Mouse (Mus musculus) embryonic facial prominence, embryonic 15.5 days (tissue): ENCODE data around the gene Nkx6-2. TPM values are rescaled to one million over a fixed set of nuclear protein-coding genes. Genes with fewer than 3 reads are reported as not detected.

Experiments used
- ATAC-seq: fragments of 200-750 bp; cut with Nextera tagmentation; 2 replicates; pipeline ENCODE4 v1.8.0; 2017; ENCODE audit warnings: low read depth, moderate TSS enrichment; ENCODE audit not compliant: insufficient number of reproducible peaks, low FRiP score, low TSS enrichment
- H3K27ac ChIP-seq: fragments of 300-500 bp; sonication (generic); replicated peaks from 2 replicates; pipeline ENCODE4 v1.5.1; 2015; ENCODE audit warnings: mild to moderate bottlenecking, inconsistent platforms
- H3K27me3 ChIP-seq: fragments of 300-500 bp; sonication (generic); 2 replicates; pipeline ENCODE4 v1.6.1; 2015; ENCODE audit warnings: inconsistent platforms
- H3K36me3 ChIP-seq: fragments of 300-500 bp; sonication (generic); 2 replicates; pipeline ENCODE4 v1.6.1; 2015; ENCODE audit warnings: mild to moderate bottlenecking, inconsistent platforms
- H3K4me1 ChIP-seq: fragments of 300-500 bp; sonication (generic); 2 replicates; pipeline ENCODE4 v1.6.1; 2015; ENCODE audit warnings: inconsistent platforms
- H3K4me2 ChIP-seq: fragments of 300-500 bp; sonication (generic); replicated peaks from 2 replicates; pipeline ENCODE4 v1.6.1; 2015; ENCODE audit warnings: mild to moderate bottlenecking, inconsistent platforms
- H3K4me3 ChIP-seq: fragments of 300-500 bp; sonication (generic); replicated peaks from 2 replicates; pipeline ENCODE4 v1.5.1; 2015; ENCODE audit warnings: mild to moderate bottlenecking, inconsistent platforms
- H3K9ac ChIP-seq: fragments of 300-500 bp; sonication (generic); 2 replicates; pipeline ENCODE4 v1.6.1; 2015; ENCODE audit warnings: inconsistent platforms
- H3K9me3 ChIP-seq: fragments of 300-500 bp; sonication (generic); replicated peaks from 2 replicates; pipeline ENCODE4 v1.6.1; 2016; ENCODE audit warnings: inconsistent platforms
- WGBS: fragments of 180-500 bp; shearing (Covaris S2); methylation state at CpG from one replicate; pipeline ENCODE4 v1.1.7; 2015; 5-methylcytosine and 5-hydroxymethylcytosine counted together
- polyA plus RNA-seq: library from polyadenylated mRNA; unstranded; fragments of >200 nt; fragmentation: Nextera tagmentation; extraction: Ambion mirVana; gene quantifications from 2 replicates; pipeline ENCODE4 v1.2.1, GENCODE M21; 2015

Gene Nkx6-2
- polyA plus RNA-seq, 1 experiment from 2014 or later = not detected

DNA sequence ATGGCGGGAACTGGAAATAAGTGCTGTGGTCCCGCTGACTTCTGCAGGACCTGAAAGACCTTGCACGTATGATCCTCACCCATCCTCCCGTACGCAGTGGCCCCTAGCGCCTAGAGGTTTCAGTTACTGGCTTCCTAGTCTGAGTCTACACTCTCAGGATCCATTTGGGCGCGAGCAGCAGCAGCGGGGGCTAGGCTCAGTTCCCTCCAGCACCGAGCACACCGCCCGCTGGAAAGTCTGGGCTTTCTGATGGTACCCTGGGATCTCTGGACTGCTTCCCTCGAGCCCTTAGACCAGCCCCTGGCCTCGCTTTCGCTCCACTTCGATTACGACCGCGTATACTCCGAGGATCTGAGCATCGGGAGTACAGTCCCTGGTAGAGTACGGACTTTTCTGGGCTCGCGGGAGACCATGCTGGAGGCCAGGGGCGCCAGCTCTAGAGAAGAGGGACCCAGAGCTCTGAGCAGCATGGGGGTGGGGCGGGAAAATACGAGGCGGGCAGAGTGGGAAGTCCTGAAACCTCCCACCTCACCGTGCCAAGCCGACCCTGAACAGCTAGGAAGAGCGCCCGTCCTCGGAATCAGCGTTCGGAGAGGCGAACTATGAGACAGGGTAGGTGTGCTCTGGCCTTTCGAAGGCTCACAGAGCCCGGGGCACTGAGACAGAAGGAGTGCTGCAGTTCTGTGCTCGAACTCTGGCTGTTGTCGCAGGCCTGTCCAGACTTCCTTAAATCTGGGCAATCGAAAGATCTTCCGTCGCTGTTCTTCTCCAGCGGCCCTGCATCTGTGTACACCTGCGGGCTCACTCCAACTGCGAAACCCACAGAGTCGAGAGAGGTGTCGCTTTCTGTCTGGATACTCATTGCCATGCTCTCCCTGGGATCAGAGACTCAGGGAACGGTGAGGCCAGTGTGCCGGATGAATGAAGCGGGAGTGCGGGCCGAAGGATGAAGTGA lies 1.9 kb upstream of the Nkx6-2 start:
- H3K36me3 ChIP-seq = no peaks in the 10 kb centered on the region
- H3K4me3 ChIP-seq = peak overlapping the region; percentile 12; the same call in 1 of the 2 replicates
- peaks cover 44% of the 10 kb centered on the region for H3K4me1 ChIP-seq
- H3K27me3 ChIP-seq = peaks cover 98% of the 10 kb centered on the region
- no peak overlapping the region for H3K27ac ChIP-seq
- peak overlapping the region; percentile 23 for H3K4me2 ChIP-seq
- 2% methylated on average over 53 of the region's 53 CpGs for WGBS
- no peak overlapping the region for H3K9ac ChIP-seq
- no peaks in the 10 kb centered on the region for H3K9me3 ChIP-seq
- no peak for ATAC-seq

DNA sequence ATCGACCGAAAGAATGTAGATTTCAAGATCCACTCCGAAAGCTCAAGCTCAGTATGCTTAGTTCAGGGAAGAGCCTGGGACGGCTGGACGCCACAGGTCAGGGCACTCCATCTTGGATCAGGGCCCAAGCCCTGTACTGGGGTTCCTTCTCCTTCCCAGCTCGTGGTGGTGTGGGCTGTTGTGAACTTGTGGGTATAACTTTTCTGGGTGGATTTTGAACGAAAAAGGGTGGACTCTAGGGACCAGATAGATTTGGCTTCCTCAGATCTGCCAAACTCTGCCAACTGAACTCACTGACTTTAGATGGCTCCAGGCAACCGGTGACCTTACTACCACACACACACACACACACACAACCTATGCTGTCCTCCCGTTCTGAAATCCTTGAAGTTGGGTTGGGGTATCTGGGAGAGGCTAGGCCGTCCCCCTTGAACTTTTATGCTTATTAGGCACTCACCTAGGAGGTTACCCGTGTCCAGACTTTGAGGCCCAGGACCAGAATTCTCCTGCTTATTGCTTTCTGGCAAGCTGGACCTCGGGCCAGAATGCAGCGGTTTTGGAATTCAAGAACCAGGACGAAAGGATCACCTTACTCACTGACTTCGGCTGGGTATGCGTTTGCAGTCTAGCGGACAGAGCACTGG lies 619 bp upstream of the Nkx6-2 start:
- 12% methylated on average over 17 of the region's 17 CpGs for WGBS
- ATAC-seq = no peak
- H3K4me1 ChIP-seq = peaks cover 44% of the 10 kb centered on the region
- H3K36me3 ChIP-seq = peaks cover 12% of the 10 kb centered on the region
- peaks cover 98% of the 10 kb centered on the region for H3K27me3 ChIP-seq
- H3K4me2 ChIP-seq = no peak overlapping the region; the same call in 1 of the 2 replicates
- no peaks in the 10 kb centered on the region for H3K9me3 ChIP-seq
- H3K27ac ChIP-seq = no peak overlapping the region
- H3K4me3 ChIP-seq = no peak overlapping the region
- H3K9ac ChIP-seq = no peak overlapping the region

DNA sequence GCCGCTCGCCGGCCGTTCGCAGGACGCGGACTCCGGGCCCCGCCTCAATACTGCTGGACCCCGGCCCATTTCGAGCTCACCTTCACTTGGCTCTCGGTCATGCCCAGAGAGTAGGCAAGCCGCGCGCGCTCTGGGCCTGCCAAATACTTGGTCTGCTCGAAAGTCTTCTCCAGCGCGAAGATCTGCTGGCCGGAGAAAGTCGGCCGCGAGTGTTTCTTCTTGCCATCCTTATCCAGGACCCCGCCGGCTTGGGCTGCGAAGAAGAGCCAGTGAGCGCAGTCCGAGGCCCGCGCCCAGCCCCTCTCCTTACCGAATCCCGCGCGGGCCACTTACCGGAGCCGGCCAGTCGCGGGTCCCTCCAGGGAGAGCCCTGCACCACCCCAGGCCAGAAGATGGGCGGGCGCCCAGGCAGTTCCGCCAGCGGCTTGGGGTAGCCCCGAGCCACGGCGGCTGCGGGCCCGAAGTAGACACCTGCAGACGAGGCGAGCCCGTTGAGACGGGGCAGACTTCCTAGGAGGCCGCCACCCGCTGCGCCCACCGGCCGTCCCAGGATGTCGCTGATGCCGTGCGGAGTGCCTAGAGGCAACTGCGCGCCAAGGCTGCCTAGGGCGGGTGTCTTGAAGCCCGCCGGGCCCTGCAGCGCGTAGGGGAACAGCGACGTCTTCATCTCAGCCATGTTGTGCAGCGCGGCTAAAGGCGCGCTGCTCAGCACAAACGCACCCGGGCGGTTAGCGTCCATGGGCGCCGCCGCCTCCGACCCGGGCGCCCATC lies 611 bp downstream of the Nkx6-2 start:
- Histone ChIP-seq H3K4me3 (peak overlapping the region; percentile 35), H3K36me3 (peaks cover 22% of the 10 kb centered on the region), H3K9ac (no peak overlapping the region), H3K9me3 (no peaks in the 10 kb centered on the region), H3K4me1 (peaks cover 44% of the 10 kb centered on the region), H3K27me3 (peaks cover 99% of the 10 kb centered on the region), H3K27ac (no peak overlapping the region), H3K4me2 (peak overlapping the region; percentile 55)
- ATAC-seq = peak; percentile 20; the same call in 1 of the 2 replicates
- WGBS = under 1% methylated on average over 82 of the region's 82 CpGs

DNA sequence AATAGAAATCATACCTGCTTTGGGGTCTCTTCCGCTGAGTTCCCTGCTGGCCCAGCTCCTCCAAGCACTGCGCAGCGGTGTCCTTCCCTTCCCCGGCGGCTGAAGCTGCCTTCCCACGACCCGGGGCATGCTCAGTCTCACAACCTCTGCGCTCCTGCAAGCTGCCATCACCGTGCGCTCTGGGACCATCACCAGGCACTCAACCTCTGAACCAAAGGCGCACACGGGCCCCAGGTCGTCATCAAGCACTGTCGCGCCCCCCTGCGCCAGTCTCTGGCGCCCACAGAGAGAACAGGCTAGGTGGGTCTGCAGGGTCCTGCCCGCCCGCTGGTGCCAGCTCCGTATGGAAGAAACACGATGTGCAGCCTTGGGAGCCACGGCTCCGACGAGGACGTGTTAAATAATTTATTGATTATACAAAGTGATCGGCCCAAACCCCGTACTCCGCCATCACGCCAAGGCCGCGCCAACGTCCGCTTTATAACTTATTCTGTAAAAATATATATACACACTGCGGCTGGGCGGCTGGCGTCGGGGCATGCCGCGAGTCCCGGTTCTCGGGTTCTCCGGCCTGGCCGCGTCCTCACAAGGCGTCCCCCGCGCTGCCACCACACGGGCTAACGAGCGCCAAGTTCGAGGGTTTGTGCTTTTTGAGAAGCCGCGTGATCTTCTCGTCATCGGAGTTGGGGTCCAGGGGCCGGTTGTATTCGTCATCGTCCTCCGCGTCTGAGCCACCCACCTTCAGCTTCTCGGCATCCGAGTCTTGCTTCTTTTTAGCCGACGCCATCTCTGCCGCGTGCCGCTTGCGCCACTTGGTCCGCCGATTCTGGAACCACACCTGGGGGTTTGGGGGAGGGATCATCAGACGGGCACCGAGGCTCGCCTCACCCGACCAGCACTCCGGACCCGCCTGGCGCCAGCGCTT lies 1.5 kb downstream of the Nkx6-2 start:
- H3K27ac ChIP-seq = no peak overlapping the region
- H3K36me3 ChIP-seq = peaks cover 22% of the 10 kb centered on the region
- H3K9ac ChIP-seq = no peak overlapping the region
- H3K9me3 ChIP-seq = no peaks in the 10 kb centered on the region
- peaks cover 92% of the 10 kb centered on the region for H3K27me3 ChIP-seq
- peak overlapping the region; percentile 35 for H3K4me3 ChIP-seq
- peaks cover 44% of the 10 kb centered on the region for H3K4me1 ChIP-seq
- H3K4me2 ChIP-seq = peak overlapping the region; percentile 55
- ATAC-seq = no peak
- 3% methylated on average over 78 of the region's 78 CpGs for WGBS

DNA sequence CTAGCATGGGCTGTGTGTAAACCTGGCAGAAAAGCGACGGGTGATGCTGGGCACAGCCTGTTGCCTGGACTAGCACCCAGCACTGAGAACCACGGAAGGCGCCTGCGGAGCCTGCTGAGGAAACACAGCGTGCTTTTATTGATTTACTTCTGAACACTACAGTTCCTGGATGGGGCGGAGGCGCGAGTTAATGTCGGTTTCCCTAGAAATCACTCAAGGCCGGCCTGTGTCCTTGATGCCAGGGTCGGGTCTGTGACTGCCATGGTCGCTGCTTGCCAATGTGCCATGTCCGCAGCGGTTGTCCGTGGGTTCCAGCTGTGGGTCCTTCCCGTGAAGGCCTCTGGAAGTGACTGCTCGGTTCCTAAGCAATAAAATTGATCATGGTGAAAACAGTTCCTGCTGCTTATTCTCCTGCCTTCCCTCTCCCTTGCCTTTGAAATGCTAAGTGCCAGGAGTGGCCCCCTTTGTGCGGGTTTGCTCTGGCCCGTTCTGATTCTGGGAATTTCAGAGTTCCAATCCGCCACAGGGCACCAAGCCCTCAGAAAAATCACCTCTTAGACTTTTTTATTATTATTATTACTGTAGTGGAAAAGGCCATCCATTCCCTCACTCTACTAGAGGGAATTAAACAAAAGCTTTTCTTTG lies 3.2 kb downstream of the Nkx6-2 start:
- ATAC-seq = no peak

DNA sequence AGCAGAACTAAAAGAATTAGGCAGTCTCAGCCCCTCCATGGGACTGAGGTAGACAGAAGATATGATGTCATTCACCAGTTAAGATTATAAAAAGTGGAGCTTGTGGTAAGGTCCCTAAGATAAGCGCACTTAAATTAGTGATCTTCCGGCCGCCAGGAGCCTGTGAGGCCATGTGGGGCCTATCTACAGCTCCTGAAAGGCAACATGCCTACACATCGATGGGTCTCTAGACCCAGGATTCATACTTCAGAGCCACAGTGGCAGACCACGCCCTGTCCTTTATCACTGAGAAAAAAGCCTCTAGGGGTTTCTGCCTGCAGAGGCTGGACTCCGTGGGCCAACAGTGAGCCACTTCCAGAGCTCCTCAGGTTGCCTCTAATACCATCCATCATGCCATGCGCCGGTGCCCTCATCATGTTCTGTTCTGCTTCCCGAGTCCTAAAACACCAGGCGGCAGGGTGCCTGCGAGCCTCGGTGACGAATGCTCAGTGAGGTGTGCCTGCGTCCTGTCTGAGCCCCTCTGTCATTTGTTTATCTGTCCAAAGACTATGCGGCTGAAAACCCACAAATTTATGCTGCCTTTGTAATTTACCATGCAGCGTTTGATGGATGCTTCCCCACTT lies 6.4 kb downstream of the Nkx6-2 start:
- WGBS = 84% methylated on average over 16 of the region's 16 CpGs
- Histone ChIP-seq H3K4me1 (peaks cover 5% of the 10 kb centered on the region), H3K36me3 (peaks cover 29% of the 10 kb centered on the region)

More for the DNA sequence above, 3.2 kb downstream of the Nkx6-2 start:
- no peak overlapping the region for H3K27ac ChIP-seq
- H3K4me1 ChIP-seq = peaks cover 32% of the 10 kb centered on the region
- peaks cover 75% of the 10 kb centered on the region for H3K27me3 ChIP-seq
- 75% methylated on average over 21 of the region's 21 CpGs for WGBS
- peaks cover 29% of the 10 kb centered on the region for H3K36me3 ChIP-seq
- H3K9me3 ChIP-seq = no peaks in the 10 kb centered on the region
- H3K4me3 ChIP-seq = no peak overlapping the region
- H3K9ac ChIP-seq = no peak overlapping the region
- H3K4me2 ChIP-seq = no peak overlapping the region

DNA sequence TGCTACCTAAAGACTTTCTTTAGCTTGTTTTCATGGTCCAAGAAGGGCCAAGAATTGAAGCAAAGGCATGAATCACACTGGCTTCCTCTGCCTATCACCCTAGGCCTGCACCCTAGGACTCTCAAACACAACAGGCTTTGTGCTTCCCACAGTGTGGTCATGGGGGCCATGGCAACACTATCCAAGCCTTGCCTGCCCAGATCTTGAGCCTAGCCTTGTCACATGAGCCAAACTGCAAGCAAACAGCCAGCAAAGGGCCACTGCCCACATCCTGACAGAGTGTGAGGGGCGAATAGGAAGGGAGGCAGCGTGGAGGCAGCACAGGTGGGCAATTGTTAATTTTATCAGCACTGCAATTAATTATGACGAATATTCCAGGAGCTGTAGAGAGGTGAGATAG lies 9.9 kb downstream of the Nkx6-2 start:
- no peak overlapping the region for H3K9ac ChIP-seq
- no peaks in the 10 kb centered on the region for H3K9me3 ChIP-seq
- H3K27me3 ChIP-seq = peaks cover 7% of the 10 kb centered on the region
- no peaks in the 10 kb centered on the region for H3K4me1 ChIP-seq
- peaks cover 14% of the 10 kb centered on the region for H3K36me3 ChIP-seq
- no peak for ATAC-seq
- H3K4me2 ChIP-seq = no peak overlapping the region
- H3K27ac ChIP-seq = no peak overlapping the region
- WGBS = 72% methylated on average over 3 of the region's 3 CpGs
- no peak overlapping the region for H3K4me3 ChIP-seq

More for the DNA sequence above, 6.4 kb downstream of the Nkx6-2 start:
- Histone ChIP-seq H3K27me3 (peaks cover 42% of the 10 kb centered on the region), H3K27ac (no peak overlapping the region), H3K4me2 (no peak overlapping the region), H3K4me3 (no peak overlapping the region), H3K9ac (no peak overlapping the region), H3K9me3 (no peaks in the 10 kb centered on the region)
- no peak for ATAC-seq

DNA sequence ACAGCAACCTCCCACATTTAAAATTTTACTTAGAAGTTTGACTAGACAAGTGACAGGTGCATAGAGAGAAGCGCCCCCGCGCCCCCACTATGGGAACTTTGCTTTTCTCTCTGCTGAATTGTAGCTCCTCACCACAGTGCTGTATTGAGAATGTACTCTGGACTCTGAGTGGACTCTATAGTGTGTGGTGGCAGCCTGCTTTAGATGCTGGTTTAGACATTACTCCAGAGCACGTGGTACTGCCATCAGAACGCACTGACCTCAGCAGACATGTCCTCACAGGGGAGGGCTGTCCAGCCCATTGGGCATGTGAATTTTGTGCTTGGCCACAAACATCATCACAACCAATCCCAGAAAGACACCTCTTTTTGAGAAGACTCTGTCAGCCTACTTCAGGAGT lies 11.8 kb downstream of the Nkx6-2 start:
- Histone ChIP-seq H3K4me3 (no peak overlapping the region), H3K4me1 (no peaks in the 10 kb centered on the region), H3K9me3 (no peaks in the 10 kb centered on the region), H3K27ac (no peak overlapping the region), H3K4me2 (no peak overlapping the region), H3K9ac (no peak overlapping the region), H3K36me3 (peaks cover 13% of the 10 kb centered on the region), H3K27me3 (no peaks in the 10 kb centered on the region)
- 96% methylated on average over 5 of the region's 5 CpGs for WGBS
- no peak for ATAC-seq

DNA sequence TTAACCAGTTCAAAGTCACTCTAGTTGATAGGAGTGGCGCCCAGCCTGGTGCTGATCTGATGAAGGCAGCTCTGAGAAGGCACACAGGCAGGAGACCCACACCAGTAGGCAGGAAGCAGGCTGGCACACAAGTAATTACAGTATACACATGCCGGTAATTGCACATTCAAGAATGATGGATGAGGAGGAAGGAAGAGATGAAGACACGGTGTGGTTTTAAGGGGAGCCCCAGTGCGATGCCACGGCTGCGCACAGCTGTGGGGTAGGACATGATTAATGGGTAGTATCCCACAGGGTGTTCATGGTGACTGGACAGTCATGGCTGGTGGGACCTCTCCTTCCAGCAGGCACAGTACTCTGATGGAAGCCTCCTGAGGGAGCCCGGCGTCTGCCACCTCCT lies 16.1 kb downstream of the Nkx6-2 start:
- 83% methylated on average over 8 of the region's 8 CpGs for WGBS
- peaks cover 7% of the 10 kb centered on the region; the same call in 1 of the 2 replicates for H3K36me3 ChIP-seq
- no peaks in the 10 kb centered on the region for H3K27me3 ChIP-seq
- H3K27ac ChIP-seq = no peak overlapping the region
- no peaks in the 10 kb centered on the region for H3K9me3 ChIP-seq
- no peaks in the 10 kb centered on the region for H3K4me1 ChIP-seq
- H3K4me2 ChIP-seq = no peak overlapping the region
- ATAC-seq = no peak
- no peak overlapping the region for H3K9ac ChIP-seq
- no peak overlapping the region for H3K4me3 ChIP-seq

DNA sequence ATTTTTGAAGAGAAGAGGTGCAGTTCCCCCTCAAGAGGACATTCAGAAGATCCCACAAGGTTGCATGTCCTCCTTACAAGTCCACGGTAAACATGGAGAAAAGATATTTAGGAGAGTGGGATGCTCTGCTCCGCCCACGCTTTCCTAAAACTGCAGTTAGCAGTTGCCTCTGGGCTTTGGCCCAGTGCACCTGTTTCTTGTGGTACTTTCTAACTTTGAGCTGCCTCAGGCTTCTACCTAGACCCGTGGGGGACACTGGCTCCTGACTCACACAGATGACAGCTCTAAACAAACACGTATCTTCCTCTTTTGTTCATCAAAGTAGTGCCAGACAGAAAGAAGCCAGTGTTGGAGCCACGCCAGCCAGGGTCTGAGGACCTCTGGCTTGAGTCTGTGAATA lies 16.6 kb downstream of the Nkx6-2 start:
- no peak overlapping the region for H3K4me3 ChIP-seq
- H3K9ac ChIP-seq = no peak overlapping the region
- no peaks in the 10 kb centered on the region for H3K4me1 ChIP-seq
- H3K27ac ChIP-seq = no peak overlapping the region
- WGBS = 70% methylated on average over 6 of the region's 6 CpGs
- H3K36me3 ChIP-seq = peaks cover 7% of the 10 kb centered on the region; the same call in 1 of the 2 replicates
- H3K27me3 ChIP-seq = no peaks in the 10 kb centered on the region
- no peak overlapping the region for H3K4me2 ChIP-seq
- ATAC-seq = no peak
- H3K9me3 ChIP-seq = no peaks in the 10 kb centered on the region
